Mouse (Mus musculus) forebrain, embryonic 11.5 days (tissue): Measurements from ENCODE around the gene E2f1. TPM values are rescaled to one million over a fixed set of nuclear protein-coding genes. Genes with fewer than 3 reads are reported as not detected.

Source experiments
- ATAC-seq: fragments of 200-750 bp; cut with Nextera tagmentation; replicated peaks from 2 replicates; pipeline ENCODE4 v1.8.0; 2017; ENCODE audit warnings: moderate TSS enrichment; ENCODE audit not compliant: low FRiP score
- DNase-seq: peaks from one replicate; pipeline ENCODE4 v3.0.0-alpha.2; 2017; ENCODE audit warnings: low spot score
- H3K27ac ChIP-seq: fragments of 300-500 bp; sonication (generic); 2 replicates; pipeline ENCODE4 v1.5.1; 2014; ENCODE audit warnings: low read depth, low read length
- H3K27me3 ChIP-seq: fragments of 300-500 bp; sonication (generic); 2 replicates; pipeline ENCODE4 v1.6.1; 2014; ENCODE audit warnings: mild to moderate bottlenecking, low read length, mixed read lengths; ENCODE audit not compliant: control insufficient read depth, insufficient read depth
- H3K36me3 ChIP-seq: fragments of 300-500 bp; sonication (generic); 2 replicates; pipeline ENCODE4 v1.6.1; 2014; ENCODE audit warnings: mild to moderate bottlenecking, low read length, moderate library complexity, mixed read lengths; ENCODE audit not compliant: control insufficient read depth, insufficient read depth
- H3K4me1 ChIP-seq: fragments of 300-500 bp; sonication (generic); replicated peaks from 2 replicates; pipeline ENCODE4 v1.6.1; 2014; ENCODE audit warnings: low read length, mixed read lengths; ENCODE audit not compliant: control insufficient read depth, insufficient read depth
- H3K4me2 ChIP-seq: fragments of 300-500 bp; sonication (generic); 2 replicates; pipeline ENCODE4 v1.6.1; 2014; ENCODE audit warnings: low read depth, mild to moderate bottlenecking, low read length, moderate library complexity, mixed read lengths; ENCODE audit not compliant: severe bottlenecking
- H3K4me3 ChIP-seq: fragments of 300-500 bp; sonication (generic); 2 replicates; pipeline ENCODE4 v1.5.1; 2014; ENCODE audit warnings: low read depth, low read length
- H3K9ac ChIP-seq: fragments of 300-500 bp; sonication (generic); 2 replicates; pipeline ENCODE4 v1.6.1; 2014; ENCODE audit warnings: low read length
- H3K9me3 ChIP-seq: fragments of 300-500 bp; sonication (generic); 2 replicates; pipeline ENCODE4 v1.6.1; 2016; ENCODE audit warnings: low read length, mixed read lengths; ENCODE audit not compliant: control insufficient read depth
- WGBS: fragments of 180-500 bp; shearing (Covaris S2); extraction: QIAGEN DNeasy Blood & Tissue Kit; methylation state at CpG from one replicate; pipeline ENCODE4 v1.1.7; 2014; 5-methylcytosine and 5-hydroxymethylcytosine counted together
- polyA plus RNA-seq: library from polyadenylated mRNA; unstranded; fragments of >200 nt; fragmentation: Nextera tagmentation; extraction: Ambion mirVana; gene quantifications from 2 replicates; pipeline ENCODE4 v1.2.1, GENCODE M21; 2014

Gene E2f1
- polyA plus RNA-seq, 1 experiment from 2014 or later, result 17.6 TPM

GRCm38 (mm10) chr2:154516944-154517343, 52.7 kb downstream of the E2f1 start:
- Histone ChIP-seq H3K9me3 (no peaks in the 10 kb centered on the region), H3K9ac (no peak overlapping the region), H3K4me3 (no peak overlapping the region), H3K27ac (no peak overlapping the region), H3K4me1 (no peaks in the 10 kb centered on the region), H3K4me2 (no peak overlapping the region), H3K36me3 (peaks cover 2% of the 10 kb centered on the region), H3K27me3 (no peaks in the 10 kb centered on the region)
- no peak for DNase-seq
- no peak for ATAC-seq
- WGBS, result 89% methylated on average over 3 of the region's 3 CpGs

DNA sequence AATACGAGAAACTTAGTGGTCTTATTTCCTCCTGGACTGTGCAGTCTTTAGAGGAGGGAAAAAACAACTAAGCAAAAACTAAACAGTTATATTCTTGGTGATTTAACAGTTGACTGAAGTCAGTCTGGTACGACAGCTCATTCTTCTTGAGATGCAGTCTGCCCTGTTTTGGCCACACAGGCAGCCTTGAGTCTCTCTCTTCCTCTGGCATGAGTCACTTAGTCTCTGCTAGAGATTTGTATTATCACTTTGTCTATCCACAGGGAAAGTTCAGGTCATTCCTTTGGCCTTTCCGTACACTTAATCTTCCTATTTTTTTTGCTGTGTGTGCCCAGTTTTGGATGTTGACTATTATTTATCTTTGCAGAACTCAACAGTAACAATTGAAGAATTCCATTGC, 59.6 kb downstream of the E2f1 start:
- ATAC-seq, result no peak
- no peaks in the 10 kb centered on the region for H3K27me3 ChIP-seq
- H3K4me2 ChIP-seq, result no peak overlapping the region
- no peak overlapping the region for H3K9ac ChIP-seq
- H3K9me3 ChIP-seq, result no peaks in the 10 kb centered on the region
- H3K4me3 ChIP-seq, result no peak overlapping the region
- 96% methylated on average over 3 of the region's 3 CpGs for WGBS
- no peak overlapping the region for H3K27ac ChIP-seq
- H3K4me1 ChIP-seq, result no peaks in the 10 kb centered on the region
- no peaks in the 10 kb centered on the region for H3K36me3 ChIP-seq
- no peak for DNase-seq

Other genes starting within 250 kb of the E2f1 start
- gene Cdk5rap1, start 196.9 kb downstream of the E2f1 start, polyA plus RNA-seq, result 15.0 and 17.0 TPM in 2 replicates
- gene Snta1, start 161.8 kb downstream of the E2f1 start, polyA plus RNA-seq, result 3.1 and 3.4 TPM in 2 replicates
- gene Cbfa2t2, start 133.4 kb downstream of the E2f1 start, polyA plus RNA-seq, result 69.4 and 71.6 TPM in 2 replicates
- 2.3 and 4.5 TPM in 2 replicates for gene 1700003F12Rik, start 22.8 kb downstream of the E2f1 start, polyA plus RNA-seq
- 0.41 and 0.77 TPM in 2 replicates for gene Actl10, start 18.1 kb downstream of the E2f1 start, polyA plus RNA-seq
- 5.5 and 7.6 TPM in 2 replicates for gene Necab3, start 11.0 kb downstream of the E2f1 start, polyA plus RNA-seq
- 10.0 and 10.6 TPM in 2 replicates for gene Pxmp4, start 33.8 kb upstream of the E2f1 start, polyA plus RNA-seq
- gene Zfp341, start 43.4 kb upstream of the E2f1 start, polyA plus RNA-seq, result 1.5 and 2.1 TPM in 2 replicates
- gene 4930519P11Rik, start 43.5 kb upstream of the E2f1 start, polyA plus RNA-seq, result 1.0 TPM in 1 of 2 replicates, not detected in the other
- gene Chmp4b, start 81.8 kb upstream of the E2f1 start, polyA plus RNA-seq, result 13.3 and 16.7 TPM in 2 replicates
- gene Gm14214, start 200.1 kb upstream of the E2f1 start, polyA plus RNA-seq, result not detected in 2 replicates
- 92.4 and 102 TPM in 2 replicates for gene Raly, start 221.2 kb upstream of the E2f1 start, polyA plus RNA-seq
- gene a, start 221.5 kb upstream of the E2f1 start, polyA plus RNA-seq, result 0.69 and 1.0 TPM in 2 replicates